Mouse (Mus musculus) MEL (cell line): ENCODE results near the gene Ttc16. TPM values are rescaled to one million over a fixed set of nuclear protein-coding genes. Genes with fewer than 3 reads are reported as not detected.
A peak's percentile ranks its signal among the peaks of the same experiment; 100 is the strongest.

Experiments used
- DNase-seq: peaks from one replicate; pipeline ENCODE4 v3.0.0; 2011; ENCODE audit warnings: low read depth, low spot score
- H3K27ac ChIP-seq: 2 replicates; pipeline ENCODE4 v1.5.1; 2012; ENCODE audit warnings: low read depth, mild to moderate bottlenecking, control low read depth, low read length, moderate library complexity; ENCODE audit not compliant: control insufficient read depth
- H3K27me3 ChIP-seq, 2 experiments: fragments of 150-350 bp in 1 of 2; sonication (generic) in 1 of 2; 2 replicates each; pipeline ENCODE4 v1.6.1; 2012; ENCODE audit warnings: low read length in 2 of 2, mild to moderate bottlenecking in 2 of 2, improper control_type of control experiment in 1 of 2, moderate library complexity in 1 of 2; ENCODE audit not compliant: insufficient read depth in 2 of 2, control insufficient read depth in 1 of 2
- H3K36me3 ChIP-seq, 2 experiments: 2 replicates each; pipeline ENCODE4 v1.6.1; 2012 to 2014; ENCODE audit warnings: low read length in 2 of 2, improper control_type of control experiment in 1 of 2, inconsistent platforms in 1 of 2, mild to moderate bottlenecking in 1 of 2; ENCODE audit not compliant: insufficient read depth in 2 of 2, control insufficient read depth in 1 of 2
- H3K4me1 ChIP-seq, 2 experiments: fragments of 150-350 bp in 1 of 2; sonication (generic) in 1 of 2; 2 replicates each; pipeline ENCODE4 v1.6.1; 2012; ENCODE audit warnings: low read length in 2 of 2, improper control_type of control experiment in 1 of 2, mild to moderate bottlenecking in 1 of 2; ENCODE audit not compliant: insufficient read depth in 2 of 2, control insufficient read depth in 1 of 2
- H3K4me3 ChIP-seq, 2 experiments: fragments of 150-350 bp in 1 of 2; sonication (generic) in 1 of 2; 2 replicates each; pipeline ENCODE4 v1.5.1; 2012; ENCODE audit warnings: low read depth in 2 of 2, low read length in 2 of 2, mild to moderate bottlenecking in 2 of 2, moderate library complexity in 2 of 2, control low read depth in 1 of 2, improper control_type of control experiment in 1 of 2; ENCODE audit not compliant: control insufficient read depth in 1 of 2, insufficient read depth in 1 of 2
- H3K79me2 ChIP-seq: 2 replicates; pipeline ENCODE4 v1.6.1; 2012; ENCODE audit warnings: mild to moderate bottlenecking, low read length, moderate library complexity; ENCODE audit not compliant: control insufficient read depth, poor library complexity, insufficient read depth
- H3K9ac ChIP-seq: 2 replicates; pipeline ENCODE4 v1.6.1; 2012; ENCODE audit warnings: low read depth, mild to moderate bottlenecking, control low read depth, low read length, moderate library complexity; ENCODE audit not compliant: control insufficient read depth, poor library complexity, severe bottlenecking
- H3K9me3 ChIP-seq: fragments of 150-350 bp; sonication (generic); replicated peaks from 2 replicates; pipeline ENCODE4 v1.6.1; 2012; ENCODE audit warnings: mild to moderate bottlenecking, low read length, improper control_type of control experiment, moderate library complexity; ENCODE audit not compliant: insufficient read depth
- BHLHE40 ChIP-seq: IDR thresholded peaks from 2 replicates; pipeline ENCODE4 v1.6.1; 2012; ENCODE audit warnings: low read depth, mild to moderate bottlenecking, inconsistent platforms, low read length, improper control_type of control experiment, borderline replicate concordance
- CTCF ChIP-seq, 3 experiments: IDR thresholded peaks in 2 of 3; conservative IDR thresholded peaks in 1 of 3; 2 replicates each; pipeline ENCODE4 v1.5.1; 2011 to 2012; ENCODE audit warnings: low read length in 3 of 3, low read depth in 2 of 3, mild to moderate bottlenecking in 2 of 3, improper control_type of control experiment in 1 of 3, inconsistent platforms in 1 of 3, mixed read lengths in 1 of 3, moderate library complexity in 1 of 3; ENCODE audit not compliant: control insufficient read depth in 1 of 3, insufficient read depth in 1 of 3, poor library complexity in 1 of 3, severe bottlenecking in 1 of 3
- ELF1 ChIP-seq: IDR thresholded peaks from 2 replicates; pipeline ENCODE4 v1.6.1; 2014; ENCODE audit warnings: low read depth, mild to moderate bottlenecking, inconsistent platforms, low read length, improper control_type of control experiment, moderate library complexity
- ETS1 ChIP-seq: IDR thresholded peaks from 2 replicates; pipeline ENCODE4 v1.6.1; 2012; ENCODE audit warnings: low read depth, mild to moderate bottlenecking, inconsistent platforms, low read length, improper control_type of control experiment, moderate library complexity
- GABPA ChIP-seq: IDR thresholded peaks from 2 replicates; pipeline ENCODE4 v1.6.1; 2012; ENCODE audit warnings: low read depth, mild to moderate bottlenecking, inconsistent platforms, low read length, improper control_type of control experiment, moderate library complexity
- KAT2A ChIP-seq: conservative IDR thresholded peaks from 2 replicates; pipeline ENCODE4 v1.6.1; 2012; ENCODE audit warnings: low read depth, low read length, improper control_type of control experiment, inconsistent platforms
- MAZ ChIP-seq: IDR thresholded peaks from 2 replicates; pipeline ENCODE4 v1.6.1; 2012; ENCODE audit warnings: low read depth, mild to moderate bottlenecking, inconsistent platforms, low read length, improper control_type of control experiment
- MEF2A ChIP-seq: IDR thresholded peaks from 2 replicates; pipeline ENCODE4 v1.6.1; 2014; ENCODE audit warnings: low read depth, mild to moderate bottlenecking, inconsistent platforms, low read length, improper control_type of control experiment; ENCODE audit not compliant: poor library complexity, insufficient replicate concordance, severe bottlenecking; ENCODE audit errors: extremely low read depth
- MXI1 ChIP-seq: IDR thresholded peaks from 2 replicates; pipeline ENCODE4 v1.6.1; 2011; ENCODE audit warnings: mild to moderate bottlenecking, low read depth, low read length, improper control_type of control experiment
- MYC ChIP-seq: IDR thresholded peaks from 2 replicates; pipeline ENCODE4 v1.6.1; 2011; ENCODE audit warnings: low read depth, mild to moderate bottlenecking, low read length, improper control_type of control experiment, moderate library complexity
- NELFE ChIP-seq: IDR thresholded peaks from 2 replicates; pipeline ENCODE4 v1.6.1; 2011; ENCODE audit warnings: low read depth, low read length, improper control_type of control experiment
- NRF1 ChIP-seq: IDR thresholded peaks from 2 replicates; pipeline ENCODE4 v1.6.1; 2014; ENCODE audit warnings: low read depth, mild to moderate bottlenecking, inconsistent platforms, low read length, improper control_type of control experiment, moderate library complexity; ENCODE audit not compliant: poor library complexity, insufficient read depth, severe bottlenecking
- POLR2AphosphoS5 ChIP-seq: IDR thresholded peaks from 2 replicates; pipeline ENCODE4 v1.6.1; 2012; ENCODE audit warnings: low read depth, borderline replicate concordance, mild to moderate bottlenecking, inconsistent platforms, low read length, moderate library complexity, mixed read lengths
- RAD21 ChIP-seq: IDR thresholded peaks from 2 replicates; pipeline ENCODE4 v1.6.1; 2011; ENCODE audit warnings: mild to moderate bottlenecking, low read depth, low read length, improper control_type of control experiment
- RCOR1 ChIP-seq: IDR thresholded peaks from 2 replicates; pipeline ENCODE4 v1.6.1; 2012; ENCODE audit warnings: low read depth, mild to moderate bottlenecking, inconsistent platforms, low read length, improper control_type of control experiment
- SIN3A ChIP-seq: IDR thresholded peaks from 2 replicates; pipeline ENCODE4 v1.6.1; 2012; ENCODE audit warnings: low read length, improper control_type of control experiment, inconsistent platforms
- SMC3 ChIP-seq: IDR thresholded peaks from 2 replicates; pipeline ENCODE4 v1.6.1; 2011; ENCODE audit warnings: low read depth, low read length, improper control_type of control experiment
- TAL1 ChIP-seq: IDR thresholded peaks from 2 replicates; pipeline ENCODE4 v1.6.1; 2012; ENCODE audit warnings: mild to moderate bottlenecking, inconsistent platforms, low read length, moderate library complexity, mixed read lengths
- TCF12 ChIP-seq: IDR thresholded peaks from 2 replicates; pipeline ENCODE4 v1.6.1; 2014; ENCODE audit warnings: low read depth, mild to moderate bottlenecking, inconsistent platforms, low read length, improper control_type of control experiment, moderate library complexity
- UBTF ChIP-seq: IDR thresholded peaks from 2 replicates; pipeline ENCODE4 v1.6.1; 2012; ENCODE audit warnings: low read depth, mild to moderate bottlenecking, inconsistent platforms, low read length, improper control_type of control experiment, moderate library complexity, borderline replicate concordance; ENCODE audit not compliant: insufficient read depth
- USF1 ChIP-seq: IDR thresholded peaks from 2 replicates; pipeline ENCODE4 v1.6.1; 2014; ENCODE audit warnings: low read depth, mild to moderate bottlenecking, inconsistent platforms, low read length, improper control_type of control experiment, moderate library complexity
- USF2 ChIP-seq, 2 experiments: IDR thresholded peaks; 2 replicates each; pipeline ENCODE4 v1.6.1; 2011 to 2012; ENCODE audit warnings: improper control_type of control experiment in 2 of 2, low read length in 2 of 2, borderline replicate concordance in 1 of 2, inconsistent platforms in 1 of 2, low read depth in 1 of 2, mild to moderate bottlenecking in 1 of 2; ENCODE audit not compliant: insufficient read depth in 1 of 2
- ZC3H11A ChIP-seq: IDR thresholded peaks from 2 replicates; pipeline ENCODE4 v1.6.1; 2012; ENCODE audit warnings: low read depth, mild to moderate bottlenecking, inconsistent platforms, low read length, improper control_type of control experiment
- ZNF384 ChIP-seq: IDR thresholded peaks from 2 replicates; pipeline ENCODE4 v1.6.1; 2012; ENCODE audit warnings: low read depth, mild to moderate bottlenecking, inconsistent platforms, low read length, improper control_type of control experiment
- polyA plus RNA-seq, 2 experiments: library from polyadenylated mRNA; stranded (reverse) in 1 of 2; unstranded in 1 of 2; fragments of >175 nt in 1 of 2; fragments of >200 nt in 1 of 2; gene quantifications; 2 replicates each; pipeline versions ENCODE4 v1.2.1 to v1.2.4; 2012; ENCODE audit warnings: low replicate concordance in 2 of 2, low read depth in 1 of 2; ENCODE audit not compliant: insufficient read length in 2 of 2, insufficient read depth in 1 of 2, missing spikeins in 1 of 2
- total RNA-seq: library from RNA; depleted of rRNA; stranded (reverse); fragments of 300-350 nt; gene quantifications from 2 replicates; pipeline ENCODE4 v1.2.3, GENCODE M21; 2012

The Ttc16 gene
- total and polyA plus RNA-seq, 3 experiments: 0.35 to 0.69 TPM; not detected in 1

- peak; percentile 25; the same call in 1 of the 2 replicates for TF ChIP-seq TAL1
- TF ChIP-seq MYC: no peak
Observed at GRCm38 (mm10) chr2:32714987-32715425, 60.4 kb downstream of the Ttc16 start (continued).

DNA sequence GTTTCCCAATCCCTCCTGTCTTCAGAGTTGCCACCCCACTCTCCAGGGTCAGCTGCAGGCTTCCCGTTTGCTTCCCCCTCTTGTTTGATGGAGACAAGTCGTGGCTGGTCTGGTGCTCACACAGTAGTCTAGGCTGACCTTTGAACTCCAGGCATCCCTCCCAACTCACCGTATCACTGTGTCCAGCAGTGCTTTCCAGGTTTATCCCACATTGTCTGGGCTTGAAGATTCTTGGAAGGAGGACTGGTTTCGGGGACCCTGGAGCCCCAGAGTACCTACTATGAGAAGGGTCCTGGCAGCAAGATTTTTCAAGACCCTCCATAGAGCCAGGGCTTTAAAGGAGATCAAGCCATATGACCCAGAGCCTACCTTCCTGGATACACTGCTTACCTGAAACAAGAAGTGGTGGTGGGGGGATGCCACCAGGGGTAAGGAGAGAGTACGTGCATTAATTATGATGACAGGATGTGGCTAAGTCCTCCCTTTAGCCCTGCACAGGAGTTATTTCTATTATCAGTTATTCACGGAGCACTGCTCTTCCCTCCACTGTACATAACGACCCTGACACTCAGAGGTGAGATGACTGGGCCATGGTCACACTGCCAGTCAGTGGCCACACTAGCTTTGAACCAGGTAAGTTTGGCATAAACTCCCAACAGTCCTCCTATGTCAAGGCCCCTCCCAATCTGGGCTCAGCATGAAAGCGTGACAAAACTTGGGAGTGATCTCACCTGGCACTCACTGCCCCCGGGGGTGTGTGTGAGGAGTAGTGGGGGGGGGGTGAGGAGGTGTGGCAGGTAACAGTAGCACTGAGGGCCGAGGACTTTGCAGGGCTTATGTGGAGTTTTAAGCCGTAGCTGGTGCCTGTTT, 61.1 kb downstream of the Ttc16 start:
- Histone ChIP-seq H3K9ac (peak overlapping the region; percentile 71), H3K9me3 (no peaks in the 10 kb centered on the region), H3K27ac (peak overlapping the region; percentile 51; the same call in 1 of the 2 replicates), H3K36me3 (peaks cover 5 to 32% of the 10 kb centered on the region in 2 experiments), H3K79me2 (peaks cover 26% of the 10 kb centered on the region), H3K4me3 (peak overlapping the region in 1 of 2 experiments; percentile 45; a peak in 1 of 4 replicates), H3K4me1 (peaks cover 14 to 33% of the 10 kb centered on the region in 2 experiments), H3K27me3 (no peaks in the 10 kb centered on the region)
- DNase-seq: no peak
- no peak for TF ChIP-seq ELF1
- TF ChIP-seq POLR2AphosphoS5: no peak
- TF ChIP-seq ZNF384: no peak
- no peak for TF ChIP-seq BHLHE40
- TF ChIP-seq RCOR1: no peak
- no peak for TF ChIP-seq GABPA
- no peak for TF ChIP-seq ETS1
- no peak for TF ChIP-seq KAT2A
- no peak for TF ChIP-seq MEF2A

DNA sequence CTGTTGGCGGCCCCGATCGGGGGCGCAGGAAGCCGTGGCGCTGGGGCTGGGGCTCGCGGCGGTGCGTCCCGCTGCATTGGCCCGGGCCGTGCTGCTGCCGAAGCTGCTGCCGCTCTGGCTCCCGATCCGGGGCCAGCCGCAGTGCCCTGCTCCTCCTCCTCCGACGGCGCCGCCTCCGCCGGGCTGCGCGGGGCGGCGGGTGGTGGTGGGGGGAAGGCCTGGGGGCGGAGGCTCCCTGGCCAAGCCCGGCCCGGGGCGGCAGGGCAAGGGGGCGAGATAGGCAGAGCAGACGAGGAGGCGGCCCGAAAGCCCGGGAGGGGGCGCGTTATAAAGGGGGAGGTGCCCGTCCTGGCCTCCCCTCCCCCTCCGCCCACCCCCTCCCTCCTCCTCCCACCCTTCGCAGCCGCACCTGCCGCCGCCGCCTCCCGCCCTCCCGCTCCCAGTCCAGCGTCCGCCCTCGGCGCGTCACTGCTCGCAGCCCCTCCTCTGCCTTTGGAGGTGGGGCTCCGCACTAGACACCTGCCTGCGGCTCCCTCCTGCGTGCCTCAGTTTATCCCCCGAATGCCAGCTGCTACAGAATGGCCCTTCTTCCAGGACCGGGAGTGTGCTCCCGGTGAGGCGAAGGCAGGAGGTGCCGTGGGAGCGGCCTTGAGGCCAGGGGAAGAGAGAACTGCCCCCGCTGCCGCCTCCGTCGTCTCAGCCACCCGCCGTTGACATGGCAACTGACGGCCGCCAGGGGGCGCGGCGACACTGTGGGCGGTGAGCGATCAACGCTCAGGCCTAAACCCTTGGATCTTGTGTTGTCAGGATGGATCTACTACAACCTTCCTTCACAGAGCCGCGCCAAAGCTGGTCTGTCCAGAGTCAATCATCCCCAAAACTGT, 62.3 kb downstream of the Ttc16 start, which contains the start of gene Cdk9:
Gene Cdk9, minus strand, starts transcription at position 143 of the 884 bp plus-strand sequence.
- Histone ChIP-seq H3K27ac (peak within 1 kb of the TSS; percentile 79), H3K36me3 (peaks cover 5 to 34% of the 10 kb centered on the region in 2 experiments), H3K9ac (peak within 1 kb of the TSS; percentile 95), H3K9me3 (no peaks in the 10 kb centered on the region), H3K4me1 (peaks cover 14 to 33% of the 10 kb centered on the region in 2 experiments), H3K4me3 (peak within 1 kb of the TSS; percentile 98 to 99), H3K27me3 (no peaks in the 10 kb centered on the region), H3K79me2 (peaks cover 31% of the 10 kb centered on the region)
- DNase-seq: peak; percentile 92
- no peak for TF ChIP-seq USF1
- TF ChIP-seq UBTF: no peak
- TF ChIP-seq SMC3: peak; percentile 89
- TF ChIP-seq USF2 (IDR thresholded peaks at IDR 0.05; ENCODE audit: borderline replicate concordance in 1 of 2, insufficient read depth in 1 of 2, low read depth in 1 of 2, low read length in 2 of 2): no peak
- TF ChIP-seq CTCF (IDR thresholded peaks at IDR 0.05 in 2 of 3, conservative IDR thresholded peaks at IDR 0.05 in 1 of 3; ENCODE audit: control insufficient read depth in 1 of 3, insufficient read depth in 1 of 3, low read depth in 2 of 3, low read length in 3 of 3, poor library complexity in 1 of 3, severe bottlenecking in 1 of 3): peak; percentile 80 to 99 (median 95)
- peak; percentile 44; the same call in 1 of the 2 replicates for TF ChIP-seq NRF1
- TF ChIP-seq KAT2A: peak; percentile 12; the same call in 1 of the 2 replicates
- TF ChIP-seq NELFE: peak; percentile 51; the same call in 1 of the 2 replicates
- TF ChIP-seq RCOR1: no peak
- TF ChIP-seq MXI1: peak; percentile 64
- no peak for TF ChIP-seq BHLHE40
- TF ChIP-seq TCF12: peak; percentile 40; the same call in 1 of the 2 replicates
- peak; percentile 73 for TF ChIP-seq RAD21
- TF ChIP-seq MAZ: peak; percentile 76; the same call in 1 of the 2 replicates
- TF ChIP-seq SIN3A: peak; percentile 84
- peak; percentile 49 for TF ChIP-seq ZC3H11A
